Comparison of ENCODE assay signal across 13 mouse cellular contexts in genomic region chr6:97431309-97432004, GRCm38 (mm10).
A peak's percentile ranks its signal among the peaks of the same experiment; 100 is the strongest.
DNase-seq lines count a peak whose midpoint lies in the region; ATAC-seq and TF ChIP-seq lines count a peak whose summit lies in the region.
"Had no signal": no experiment of that assay in that cellular context is flagged by ENCODE, and none has a peak within 500 bp of the region (broad histone marks: within the 10 kb centered on the region; RNA-seq: fewer than 3 reads in every experiment).

No protein-coding gene starts in this region.

- no peak overlapping the region for H3K9ac ChIP-seq in kidney, postnatal 0 days (ENCODE audit: low read depth, low read length)
- H3K9ac ChIP-seq in liver, postnatal 0 days (replicated peaks) = no peak overlapping the region
- H3K9ac ChIP-seq: lung, embryonic 14.5 days had no signal

- WGBS in kidney, postnatal 0 days = 76% methylated on average over 10 of the region's 10 CpGs
- 33% methylated on average over 10 of the region's 10 CpGs for WGBS in spleen, adult 2 months
- WGBS in liver, postnatal 0 days (ENCODE audit: insufficient replicate concordance) = 42% methylated on average over 10 of the region's 10 CpGs
- 82% methylated on average over 10 of the region's 10 CpGs for WGBS in cerebellum, adult 2 months

- no peak for DNase-seq in kidney, postnatal 0 days (ENCODE audit: low spot score)
- DNase-seq in kidney, postnatal 10 days = no peak
- peak in 1 of 2 experiments; percentile 48 for DNase-seq in spleen, adult 2 months (ENCODE audit: low read depth in 1 of 2, low spot score in 2 of 2)
- DNase-seq in spleen, postnatal 14 days (ENCODE audit: low spot score in 2 of 2) = no peak
- peak; percentile 34 for DNase-seq in liver, postnatal 0 days
- peak; percentile 61 for DNase-seq in splenic B cell, adult 2 months (ENCODE audit: low read depth, low spot score)
- DNase-seq in testis, postnatal 10 days (ENCODE audit: low spot score) = no peak
- DNase-seq in cerebellum, adult 2 months = no peak
- DNase-seq: adrenal gland, postnatal 36 days; cerebellum, postnatal 10 days; lung, embryonic 14.5 days had no signal

- H3K36me3 ChIP-seq in kidney, postnatal 0 days (ENCODE audit: insufficient read depth, low read length) = no peaks in the 10 kb centered on the region
- H3K36me3 ChIP-seq in spleen, adult 2 months (ENCODE audit: control insufficient read depth, insufficient read depth, low read length) = no peaks in the 10 kb centered on the region
- H3K36me3 ChIP-seq in liver, postnatal 0 days (replicated peaks; ENCODE audit: insufficient read depth, low read length) = no peaks in the 10 kb centered on the region
- H3K36me3 ChIP-seq in splenic B cell, adult 2 months (ENCODE audit: control insufficient read depth, insufficient read depth, low read length, poor library complexity, severe bottlenecking) = no peaks in the 10 kb centered on the region

- no peak overlapping the region for H3K4me3 ChIP-seq in kidney, postnatal 0 days (replicated peaks; ENCODE audit: low read depth, low read length)
- H3K4me3 ChIP-seq in spleen, adult 2 months (ENCODE audit: extremely low read depth, insufficient read depth, insufficient read length) = no peak overlapping the region
- H3K4me3 ChIP-seq in liver, postnatal 0 days (ENCODE audit: low read depth, low read length) = no peak overlapping the region
- no peak overlapping the region for H3K4me3 ChIP-seq in cerebellum, adult 2 months (replicated peaks; ENCODE audit: insufficient read depth, low read depth, low read length)

- H3K9me3 ChIP-seq in kidney, postnatal 0 days (replicated peaks; ENCODE audit: low read length) = no peaks in the 10 kb centered on the region
- H3K9me3 ChIP-seq in liver, postnatal 0 days (ENCODE audit: low read length) = no peaks in the 10 kb centered on the region

- no peak for TF ChIP-seq EP300 in liver, postnatal 0 days (IDR thresholded peaks at IDR 0.05; ENCODE audit: low read depth)

- H3K4me1 ChIP-seq in kidney, postnatal 0 days (replicated peaks; ENCODE audit: insufficient read depth, low read length) = no peaks in the 10 kb centered on the region
- peaks cover 18% of the 10 kb centered on the region; the same call in 1 of the 2 replicates for H3K4me1 ChIP-seq in spleen, adult 2 months (ENCODE audit: control insufficient read depth, insufficient read depth, insufficient read length)
- peaks cover 16% of the 10 kb centered on the region for H3K4me1 ChIP-seq in liver, postnatal 0 days (ENCODE audit: insufficient read depth)
- no peaks in the 10 kb centered on the region for H3K4me1 ChIP-seq in cerebellum, adult 2 months (ENCODE audit: control insufficient read depth, insufficient read depth, low read length)

- TF ChIP-seq POLR2A in spleen, adult 2 months (IDR thresholded peaks at IDR 0.05; ENCODE audit: low read depth, low read length) = 0 out of 2 replicates have a peak, but pooled peaks have one; percentile 24
- no peak for TF ChIP-seq POLR2A in cerebellum, adult 2 months (IDR thresholded peaks at IDR 0.05; ENCODE audit: borderline replicate concordance, insufficient read depth, low read length)

- peak overlapping the region; percentile 36; the same call in 1 of the 2 replicates for H3K27ac ChIP-seq in kidney, postnatal 0 days
- H3K27ac ChIP-seq in spleen, adult 2 months (ENCODE audit: insufficient read depth, low read length) = peak overlapping the region; percentile 50
- peak overlapping the region; percentile 63 for H3K27ac ChIP-seq in liver, postnatal 0 days (ENCODE audit: low read depth)
- no peak overlapping the region for H3K27ac ChIP-seq in cerebellum, adult 2 months (ENCODE audit: insufficient read depth, low read length)
- H3K27ac ChIP-seq: stomach, postnatal 0 days had no signal

- no peak for TF ChIP-seq CTCF in kidney, postnatal 0 days (IDR thresholded peaks at IDR 0.05; ENCODE audit: low read depth)
- TF ChIP-seq CTCF in spleen, adult 2 months (IDR thresholded peaks at IDR 0.05; ENCODE audit: extremely low read depth, insufficient read depth, insufficient read length, insufficient replicate concordance) = no peak
- no peak for TF ChIP-seq CTCF in liver, postnatal 0 days (IDR thresholded peaks at IDR 0.05; ENCODE audit: low read depth)
- no peak for TF ChIP-seq CTCF in cerebellum, adult 2 months (IDR thresholded peaks at IDR 0.05; ENCODE audit: borderline replicate concordance, insufficient read depth, low read depth, low read length)

- no peak for ATAC-seq in kidney, postnatal 0 days (replicated peaks; ENCODE audit: low FRiP score, low read depth)
- peak; percentile 61 for ATAC-seq in liver, postnatal 0 days
- ATAC-seq: intestine, postnatal 0 days had no signal

- H3K4me2 ChIP-seq in kidney, postnatal 0 days (ENCODE audit: low read length) = no peak overlapping the region
- H3K4me2 ChIP-seq in liver, postnatal 0 days (ENCODE audit: low read depth, low read length) = no peak overlapping the region
- H3K4me2 ChIP-seq: lung, embryonic 14.5 days had no signal

- no peaks in the 10 kb centered on the region for H3K27me3 ChIP-seq in kidney, postnatal 0 days (ENCODE audit: insufficient read depth, low read length)
- no peaks in the 10 kb centered on the region for H3K27me3 ChIP-seq in spleen, adult 2 months (ENCODE audit: control insufficient read depth, insufficient read depth, low read length)
- H3K27me3 ChIP-seq in liver, postnatal 0 days (ENCODE audit: insufficient read depth, low read length) = no peaks in the 10 kb centered on the region
- H3K27me3 ChIP-seq in splenic B cell, adult 2 months (ENCODE audit: control insufficient read depth, insufficient read depth, low read length, poor library complexity, severe bottlenecking) = no peaks in the 10 kb centered on the region
- H3K27me3 ChIP-seq in cerebellum, adult 2 months (ENCODE audit: control insufficient read depth, insufficient read depth, low read length) = no peaks in the 10 kb centered on the region

Comparison
In these comparisons a context has a peak if more than half of its experiments do, and no peak if none do; other contexts are left out.
1. DNase-seq: peak in liver, postnatal 0 days (single experiment) and splenic B cell, adult 2 months (single experiment); none in kidney, postnatal 0 days (single experiment), kidney, postnatal 10 days (single experiment), spleen, postnatal 14 days (0 of 2), testis, postnatal 10 days (single experiment) and cerebellum, adult 2 months (0 of 2).